Mouse (Mus musculus) left cerebral cortex, adult 8-10 months (tissue): ENCODE measurements at regions not wholly inside any gene's neighbourhood (a gene's known extent, or its start where the extent isn't known, plus 50 kb on each side); places are given as distances from the start of the nearest gene placed in this dataset.
A peak's percentile ranks its signal among the peaks of the same experiment; 100 is the strongest.

Experiments used
- DNase-seq, 2 experiments: peaks; one replicate each; pipeline ENCODE4 v3.0.0; 2022; ENCODE audit warnings: low spot score in 2 of 2

GRCm38 (mm10) chr10:83819266-83819949 lies 96.7 kb downstream of the 1500009L16Rik start:
- DNase-seq: peak; percentile 56 to 85

- no peak for DNase-seq
These were observed 97.2 kb downstream of the 1500009L16Rik start for GRCm38 (mm10) chr10:83819950-83820275.

- DNase-seq: no peak
These were observed 98.4 kb downstream of the 1500009L16Rik start for GRCm38 (mm10) chr10:83821089-83821488.

GRCm38 (mm10) chr10:83826105-83826504 lies 103.4 kb downstream of the 1500009L16Rik start:
- no peak for DNase-seq

- DNase-seq: peak; percentile 7 to 24
These were observed 113.7 kb downstream of the 1500009L16Rik start for GRCm38 (mm10) chr10:83836351-83836750.

GRCm38 (mm10) chr10:83840226-83840625 lies 117.6 kb downstream of the 1500009L16Rik start:
- no peak for DNase-seq

- no peak for DNase-seq
These were observed 128.2 kb downstream of the 1500009L16Rik start for GRCm38 (mm10) chr10:83850881-83851280.

GRCm38 (mm10) chr10:83852194-83852593 lies 129.5 kb downstream of the 1500009L16Rik start:
- no peak for DNase-seq

GRCm38 (mm10) chr10:83852806-83853205 lies 130.1 kb downstream of the 1500009L16Rik start:
- DNase-seq: no peak

- no peak for DNase-seq
These were observed 135.3 kb downstream of the 1500009L16Rik start for GRCm38 (mm10) chr10:83857794-83858442.

- DNase-seq: no peak
These were observed 136.0 kb downstream of the 1500009L16Rik start for GRCm38 (mm10) chr10:83858689-83859088.

GRCm38 (mm10) chr10:83859633-83860032 lies 137.0 kb downstream of the 1500009L16Rik start:
- DNase-seq: no peak

GRCm38 (mm10) chr10:83861574-83862190 lies 139.0 kb downstream of the 1500009L16Rik start:
- no peak for DNase-seq

GRCm38 (mm10) chr10:83864591-83864990 lies 141.9 kb downstream of the 1500009L16Rik start:
- no peak for DNase-seq

GRCm38 (mm10) chr10:83865929-83866328 lies 143.3 kb downstream of the 1500009L16Rik start:
- DNase-seq: no peak

GRCm38 (mm10) chr10:83871736-83872400 lies 149.2 kb downstream of the 1500009L16Rik start:
- no peak for DNase-seq

GRCm38 (mm10) chr10:83878745-83879144 lies 156.1 kb downstream of the 1500009L16Rik start:
- no peak for DNase-seq

GRCm38 (mm10) chr10:83882119-83882890 lies 159.6 kb downstream of the 1500009L16Rik start:
- no peak for DNase-seq

- DNase-seq: no peak
These were observed 160.2 kb downstream of the 1500009L16Rik start for GRCm38 (mm10) chr10:83882891-83883185.

- no peak for DNase-seq
These were observed 161.9 kb downstream of the 1500009L16Rik start for GRCm38 (mm10) chr10:83884553-83884952.

GRCm38 (mm10) chr10:83888587-83888986 lies 165.9 kb downstream of the 1500009L16Rik start:
- no peak for DNase-seq

- DNase-seq: no peak
These were observed 173.1 kb downstream of the 1500009L16Rik start for GRCm38 (mm10) chr10:83895741-83896150.
